ENCODE assay signal across 9 mouse cellular contexts in genomic region chr4:132210325-132210724, GRCm38 (mm10). TPM values are rescaled to one million over a fixed set of nuclear protein-coding genes. Genes with fewer than 3 reads are reported as not detected.
DNase-seq lines count a peak whose midpoint lies in the region; ATAC-seq and TF ChIP-seq lines count a peak whose summit lies in the region.
"Had no signal": no experiment of that assay in that cellular context is flagged by ENCODE, and none has a peak within 500 bp of the region (broad histone marks: within the 10 kb centered on the region; RNA-seq: fewer than 3 reads in every experiment).

No protein-coding gene starts in this region.

- H3K27ac ChIP-seq in heart, embryonic 14.5 days (replicated peaks in 1 of 2; ENCODE audit: control insufficient read depth in 1 of 2, insufficient read depth in 1 of 2, low read depth in 2 of 2, low read length in 2 of 2) = no peak overlapping the region

- H3K4me2 ChIP-seq in heart, embryonic 14.5 days (ENCODE audit: low read length) = peak overlapping the region; percentile 80

- H3K36me3 ChIP-seq in heart, embryonic 14.5 days (ENCODE audit: control insufficient read depth, insufficient read depth, low read length) = peaks cover 46% of the 10 kb centered on the region
- H3K36me3 ChIP-seq in G1E (replicated peaks) = peaks cover 48% of the 10 kb centered on the region

- peak overlapping the region; percentile 86 to 99; a peak in 3 of 4 replicates for H3K4me3 ChIP-seq in heart, embryonic 14.5 days (ENCODE audit: control insufficient read depth in 1 of 2, insufficient read depth in 1 of 2, low read depth in 1 of 2, low read length in 2 of 2)
- H3K4me3 ChIP-seq in G1E (ENCODE audit: low read depth, low read length) = peak overlapping the region; percentile 92

- no peaks in the 10 kb centered on the region for H3K9me3 ChIP-seq in heart, embryonic 14.5 days (ENCODE audit: control insufficient read depth, low read length)
- H3K9me3 ChIP-seq in G1E (replicated peaks) = no peaks in the 10 kb centered on the region

- WGBS in heart, embryonic 14.5 days = 34% methylated on average over 2 of the region's 2 CpGs

- no peaks in the 10 kb centered on the region for H3K27me3 ChIP-seq in heart, embryonic 14.5 days (ENCODE audit: control insufficient read depth, insufficient read depth, low read length)
- no peaks in the 10 kb centered on the region for H3K27me3 ChIP-seq in G1E (ENCODE audit: insufficient read depth, low read length)
- H3K27me3 ChIP-seq: Patski had no signal

- DNase-seq in heart, postnatal 14 days = no peak
- DNase-seq in G1E (ENCODE audit: low spot score) = no peak
- peak; percentile 80 for DNase-seq in gonadal fat pad, adult 2 months (ENCODE audit: low read depth)
- no peak for DNase-seq in frontal cortex, adult 2 months (ENCODE audit: extremely low spot score in 1 of 2, low spot score in 1 of 2)
- DNase-seq in B cell, adult 2 months = no peak
- no peak for DNase-seq in right cerebral cortex, postnatal 10 days (ENCODE audit: low spot score in 2 of 2)

- peaks cover 2 to 17% of the 10 kb centered on the region in 2 experiments; a peak in 3 of 4 replicates for H3K4me1 ChIP-seq in heart, embryonic 14.5 days (ENCODE audit: control insufficient read depth in 2 of 2, insufficient read depth in 2 of 2, low read length in 2 of 2)
- H3K4me1 ChIP-seq in G1E (ENCODE audit: insufficient read depth, low read depth, low read length) = peaks cover 51% of the 10 kb centered on the region

- intact Hi-C loops in heart, postnatal 14 days (cut with DNase I) = loop anchor here (5.0 to 10.0 kb wide), 2 partner anchors 52 to 304 kb away; partner anchors contain the start of genes Gmeb1 and Sesn2

- no peak for TF ChIP-seq CTCF in G1E (IDR thresholded peaks at IDR 0.05; ENCODE audit: low read depth, low read length)

- no peak for ATAC-seq in heart, embryonic 14.5 days (ENCODE audit: insufficient number of reproducible peaks, insufficient read depth, low FRiP score, low read depth)
- no peak for ATAC-seq in G1E (ENCODE audit: extremely low read depth, insufficient number of reproducible peaks, low FRiP score, poor library complexity, severe bottlenecking)
- 0 out of 2 replicates have a peak, but pooled peaks have one; percentile 8 for ATAC-seq in megakaryocyte progenitor cell, adult 5-6 weeks (replicated peaks; ENCODE audit: poor library complexity)
- ATAC-seq: Patski had no signal

- peak overlapping the region; percentile 99 for H3K9ac ChIP-seq in heart, embryonic 14.5 days (ENCODE audit: low read length)

RNA-seq across cellular contexts. Expression of gene Ythdf2, which starts 1.8 kb away (rescaled TPM):
- polyA plus RNA-seq in heart, embryonic 14.5 days (2014; fragmentation: Nextera tagmentation; extraction: Ambion mirVana) = 66.3 and 70.9 TPM in 2 replicates
- 10 to 100 TPM; 30.6 to 34.6 TPM for total RNA-seq in heart, postnatal 14 days (2021)
- 70.3 and 81.7 TPM in 2 replicates for total RNA-seq in G1E (2014; fragmentation: Nextera tagmentation)
- 70.8 and 84.3 TPM in 2 replicates for total RNA-seq in G1E (2017)
- polyA plus RNA-seq in G1E (2012) = 65.2 and 74.7 TPM in 2 replicates
- polyA plus RNA-seq in gonadal fat pad, adult 2 months (2012; rRNA removed) = 19.2 and 21.2 TPM in 2 replicates
- 64.7 and 66.5 TPM in 2 replicates for total RNA-seq in megakaryocyte progenitor cell, adult 5-6 weeks (2015)
- total RNA-seq in megakaryocyte progenitor cell, adult 5-6 weeks (2017) = 64.0 and 69.7 TPM in 2 replicates
- polyA plus RNA-seq in frontal cortex, adult 2 months (2012; rRNA removed) = 19.0 and 21.8 TPM in 2 replicates

RNA-seq across cellular contexts. Expression of gene Gmeb1, which starts 51.1 kb away (rescaled TPM):
- 25.8 and 27.5 TPM in 2 replicates for polyA plus RNA-seq in heart, embryonic 14.5 days (2014; fragmentation: Nextera tagmentation; extraction: Ambion mirVana)
- total RNA-seq in heart, postnatal 14 days (2021) = 10 to 100 TPM; 12.7 to 13.9 TPM
- total RNA-seq in G1E (2014; fragmentation: Nextera tagmentation) (16.8 and 25.4 TPM in 2 replicates), G1E (2017) (16.1 and 16.5 TPM in 2 replicates)
- polyA plus RNA-seq in G1E (2012) = 13.5 and 19.2 TPM in 2 replicates
- 11.8 and 12.5 TPM in 2 replicates for polyA plus RNA-seq in gonadal fat pad, adult 2 months (2012; rRNA removed)
- 13.9 and 14.3 TPM in 2 replicates for total RNA-seq in megakaryocyte progenitor cell, adult 5-6 weeks (2015)
- 18.7 and 29.3 TPM in 2 replicates for total RNA-seq in megakaryocyte progenitor cell, adult 5-6 weeks (2017)
- polyA plus RNA-seq in frontal cortex, adult 2 months (2012; rRNA removed) = 20.7 and 21.6 TPM in 2 replicates
